In the genomic region with DNA sequence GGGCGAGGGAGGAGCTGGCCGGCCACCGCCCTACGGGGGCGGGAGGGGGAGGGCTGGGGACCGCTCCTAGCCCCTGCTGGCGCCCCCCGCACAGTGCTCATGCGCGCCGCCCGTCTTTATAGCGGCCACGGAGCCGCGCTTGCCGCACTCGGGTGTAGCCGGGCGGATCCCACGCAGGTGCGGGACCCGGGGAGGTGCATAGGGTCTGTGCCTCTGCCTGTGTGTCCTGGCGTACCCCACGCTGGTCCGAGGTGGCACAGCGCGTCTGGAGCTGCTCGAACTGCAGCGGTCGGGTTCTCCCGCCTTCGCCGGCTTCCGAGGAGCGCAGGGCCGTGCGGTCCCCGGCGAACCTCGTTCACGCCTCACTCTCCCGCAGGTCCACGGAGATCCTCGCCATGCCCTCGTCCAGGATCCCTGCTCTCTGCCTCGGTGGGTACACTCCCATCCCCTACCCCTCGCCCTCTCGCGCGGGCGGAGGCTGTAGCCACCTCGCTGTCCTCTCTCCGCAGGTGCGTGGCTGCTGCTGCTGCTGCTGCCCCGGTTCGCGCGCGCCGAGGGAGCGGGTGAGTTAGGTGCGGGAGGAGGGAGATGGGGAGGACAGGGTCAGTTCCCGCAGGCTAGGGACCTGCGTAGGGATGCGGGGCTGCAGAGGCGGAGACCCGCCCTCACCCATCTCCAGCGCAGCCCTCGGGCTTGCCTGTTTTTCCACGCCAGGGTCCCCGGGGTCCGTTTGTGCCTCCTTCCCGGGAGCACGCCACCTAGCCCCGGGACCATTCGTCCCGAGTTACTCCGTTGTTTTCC, we compare ENCODE assay signal across 8 mouse cellular contexts. TPM values are rescaled to one million over a fixed set of nuclear protein-coding genes. Genes with fewer than 3 reads are reported as not detected.
A peak's percentile ranks its signal among the peaks of the same experiment; 100 is the strongest.
DNase-seq lines count a peak whose midpoint lies in the region; ATAC-seq and TF ChIP-seq lines count a peak whose summit lies in the region.

A gene (plus strand): TSS at position 113 of the 801 bp plus-strand sequence.

- peaks cover 34% of the 10 kb centered on the region for H3K27me3 ChIP-seq in embryonic facial prominence, embryonic 11.5 days (ENCODE audit: control insufficient read depth, insufficient read depth, low read length)
- H3K27me3 ChIP-seq in hindbrain, embryonic 11.5 days (ENCODE audit: control insufficient read depth, insufficient read depth, low read length) = peaks cover 20% of the 10 kb centered on the region
- H3K27me3 ChIP-seq in limb, embryonic 14.5 days (ENCODE audit: control insufficient read depth, insufficient read depth, low read length) = peaks cover 39% of the 10 kb centered on the region
- H3K27me3 ChIP-seq in neural tube, embryonic 14.5 days (ENCODE audit: control insufficient read depth, insufficient read depth, low read length) = peaks cover 16% of the 10 kb centered on the region

- under 1% methylated on average over 67 of the region's 79 CpGs for WGBS in embryonic facial prominence, embryonic 11.5 days
- WGBS in hindbrain, embryonic 11.5 days = under 1% methylated on average over 75 of the region's 79 CpGs
- 1% methylated on average over 64 of the region's 79 CpGs for WGBS in limb, embryonic 14.5 days
- under 1% methylated on average over 70 of the region's 79 CpGs for WGBS in neural tube, embryonic 14.5 days

- no peaks in the 10 kb centered on the region; the same call in 1 of the 2 replicates for H3K4me1 ChIP-seq in embryonic facial prominence, embryonic 11.5 days (ENCODE audit: control insufficient read depth, insufficient read depth, low read length)
- peaks cover 4% of the 10 kb centered on the region; the same call in 1 of the 2 replicates for H3K4me1 ChIP-seq in hindbrain, embryonic 11.5 days (replicated peaks; ENCODE audit: control insufficient read depth, insufficient read depth, low read length)
- H3K4me1 ChIP-seq in limb, embryonic 14.5 days (ENCODE audit: control insufficient read depth, insufficient read depth, low read length) = peaks cover 6% of the 10 kb centered on the region; the same call in 1 of the 2 replicates
- no peaks in the 10 kb centered on the region; the same call in 1 of the 2 replicates for H3K4me1 ChIP-seq in neural tube, embryonic 14.5 days (ENCODE audit: control insufficient read depth, insufficient read depth, low read length)

- H3K36me3 ChIP-seq in embryonic facial prominence, embryonic 11.5 days (replicated peaks; ENCODE audit: control insufficient read depth, insufficient read depth, low read depth, low read length) = no peaks in the 10 kb centered on the region
- no peaks in the 10 kb centered on the region for H3K36me3 ChIP-seq in hindbrain, embryonic 11.5 days (ENCODE audit: control insufficient read depth, insufficient read depth, low read length)
- no peaks in the 10 kb centered on the region for H3K36me3 ChIP-seq in limb, embryonic 14.5 days (ENCODE audit: control insufficient read depth, insufficient read depth, low read length)
- H3K36me3 ChIP-seq in neural tube, embryonic 14.5 days (ENCODE audit: control insufficient read depth, insufficient read depth, low read length) = no peaks in the 10 kb centered on the region

- DNase-seq in layer of hippocampus, postnatal 14 days (ENCODE audit: low spot score in 2 of 2) = no peak
- no peak for DNase-seq in layer of hippocampus, adult 9-10 months (ENCODE audit: low spot score)
- DNase-seq in WW6 (ENCODE audit: low read depth, low spot score) = peak; percentile 24
- DNase-seq in embryonic facial prominence, embryonic 11.5 days (ENCODE audit: low spot score) = peak; percentile 44
- peak; percentile 70 for DNase-seq in hindbrain, embryonic 11.5 days (ENCODE audit: low spot score)
- DNase-seq in limb, embryonic 14.5 days (ENCODE audit: low spot score) = peak; percentile 39

- TF ChIP-seq POLR2A in limb, embryonic 14.5 days (IDR thresholded peaks at IDR 0.05; ENCODE audit: borderline replicate concordance, extremely low read depth, insufficient read depth, insufficient read length) = no peak

- no peak within 1 kb of the TSS for H3K27ac ChIP-seq in embryonic facial prominence, embryonic 11.5 days (replicated peaks; ENCODE audit: low read depth, low read length)
- H3K27ac ChIP-seq in hindbrain, embryonic 11.5 days (ENCODE audit: low read depth, low read length) = no peak within 1 kb of the TSS
- H3K27ac ChIP-seq in limb, embryonic 14.5 days (replicated peaks; ENCODE audit: low read depth, low read length) = no peak within 1 kb of the TSS
- no peak within 1 kb of the TSS for H3K27ac ChIP-seq in neural tube, embryonic 14.5 days (ENCODE audit: low read depth, low read length)

- H3K9ac ChIP-seq in embryonic facial prominence, embryonic 11.5 days (replicated peaks; ENCODE audit: low read length) = peak within 1 kb of the TSS; percentile 57
- peak within 1 kb of the TSS; percentile 72 for H3K9ac ChIP-seq in hindbrain, embryonic 11.5 days (ENCODE audit: low read depth, low read length)
- H3K9ac ChIP-seq in limb, embryonic 14.5 days (ENCODE audit: low read depth, low read length, severe bottlenecking) = peak within 1 kb of the TSS; percentile 43
- peak within 1 kb of the TSS; percentile 57 for H3K9ac ChIP-seq in neural tube, embryonic 14.5 days (replicated peaks; ENCODE audit: low read depth, low read length)

- no peaks in the 10 kb centered on the region for H3K9me3 ChIP-seq in embryonic facial prominence, embryonic 11.5 days (replicated peaks; ENCODE audit: control insufficient read depth, low read length)
- H3K9me3 ChIP-seq in hindbrain, embryonic 11.5 days (ENCODE audit: control insufficient read depth, low read length) = no peaks in the 10 kb centered on the region
- no peaks in the 10 kb centered on the region for H3K9me3 ChIP-seq in limb, embryonic 14.5 days (ENCODE audit: control insufficient read depth, low read length)
- no peaks in the 10 kb centered on the region for H3K9me3 ChIP-seq in neural tube, embryonic 14.5 days (ENCODE audit: control insufficient read depth, low read length)

- H3K4me3 ChIP-seq in embryonic facial prominence, embryonic 11.5 days (ENCODE audit: low read depth, low read length) = peak within 1 kb of the TSS; percentile 62
- H3K4me3 ChIP-seq in hindbrain, embryonic 11.5 days (ENCODE audit: low read depth, low read length) = peak within 1 kb of the TSS; percentile 63
- H3K4me3 ChIP-seq in limb, embryonic 14.5 days (replicated peaks; ENCODE audit: low read length) = peak within 1 kb of the TSS; percentile 61
- peak within 1 kb of the TSS; percentile 69 for H3K4me3 ChIP-seq in neural tube, embryonic 14.5 days (ENCODE audit: low read depth, low read length)

- peak within 1 kb of the TSS; percentile 99 for H3K4me2 ChIP-seq in embryonic facial prominence, embryonic 11.5 days (ENCODE audit: low read depth, low read length)
- H3K4me2 ChIP-seq in hindbrain, embryonic 11.5 days (replicated peaks; ENCODE audit: low read depth, low read length) = peak within 1 kb of the TSS; percentile 84
- peak within 1 kb of the TSS; percentile 99 for H3K4me2 ChIP-seq in limb, embryonic 14.5 days (replicated peaks; ENCODE audit: low read depth, low read length, severe bottlenecking)
- H3K4me2 ChIP-seq in neural tube, embryonic 14.5 days (ENCODE audit: low read depth, low read length) = peak within 1 kb of the TSS; percentile 96

- peak; percentile 70 for ATAC-seq in embryonic facial prominence, embryonic 11.5 days (replicated peaks; ENCODE audit: insufficient number of reproducible peaks, low FRiP score, low TSS enrichment, low read depth)
- ATAC-seq in hindbrain, embryonic 11.5 days (ENCODE audit: low FRiP score) = peak; percentile 86
- ATAC-seq in limb, embryonic 14.5 days (ENCODE audit: low FRiP score, low read depth) = peak; percentile 49; the same call in 1 of the 2 replicates
- ATAC-seq in neural tube, embryonic 14.5 days (ENCODE audit: low read depth) = peak; percentile 88
- no peak for ATAC-seq in erythroid progenitor cell, adult 5-6 weeks (replicated peaks; ENCODE audit: low FRiP score, poor library complexity, severe bottlenecking)

RNA-seq across cellular contexts. Expression of the gene that starts here (rescaled TPM):
- total RNA-seq in layer of hippocampus, postnatal 14 days (2021) = 10 to 100 TPM; 12.8 to 12.9 TPM
- 2.5 and 2.6 TPM in 2 replicates for polyA plus RNA-seq in embryonic facial prominence, embryonic 11.5 days (2014; fragmentation: Nextera tagmentation; extraction: Ambion mirVana)
- 6.3 and 8.8 TPM in 2 replicates for polyA plus RNA-seq in hindbrain, embryonic 11.5 days (2014; fragmentation: Nextera tagmentation; extraction: Ambion mirVana)
- polyA plus RNA-seq in limb, embryonic 14.5 days (2012; rRNA removed) = 4.1 and 6.0 TPM in 2 replicates
- 7.6 and 8.6 TPM in 2 replicates for polyA plus RNA-seq in limb, embryonic 14.5 days (2014; fragmentation: Nextera tagmentation; extraction: Ambion mirVana)
- polyA plus RNA-seq in neural tube, embryonic 14.5 days (2014; fragmentation: Nextera tagmentation; extraction: Ambion mirVana) = 14.7 and 15.3 TPM in 2 replicates
- total RNA-seq in erythroid progenitor cell, adult 5-6 weeks (2015; ENCODE audit: low replicate concordance) = not detected in 2 replicates
- total RNA-seq in erythroid progenitor cell, adult 5-6 weeks (2017; ENCODE audit: low replicate concordance) = not detected in 2 replicates

Comparison
In these comparisons a context has a peak if more than half of its experiments do, and no peak if none do; other contexts are left out.
1. RNA of the gene that starts here (total RNA-seq): 12.8 to 12.9 TPM in layer of hippocampus, postnatal 14 days; not detected in erythroid progenitor cell, adult 5-6 weeks; every median in the first group is over 10 times any median in the second.
2. DNase-seq: peak in WW6 (single experiment), embryonic facial prominence, embryonic 11.5 days (single experiment), hindbrain, embryonic 11.5 days (single experiment) and limb, embryonic 14.5 days (single experiment); none in layer of hippocampus, postnatal 14 days (0 of 2) and layer of hippocampus, adult 9-10 months (single experiment).
3. Peak in every context shown above with its lines, with median percentiles within 50 percentile points of each other: H3K4me2 ChIP-seq, H3K4me3 ChIP-seq and H3K9ac ChIP-seq.